Mouse (Mus musculus): ENCODE measurements around the gene Zbtb32. TPM values are rescaled to one million over a fixed set of nuclear protein-coding genes. Genes with fewer than 3 reads are reported as not detected.

The Zbtb32 gene
- polyA plus RNA-seq, 1 experiment from 2014 or later, result 0.31 TPM

GRCm38 (mm10) chr7:30558656-30559442 lies 39.9 kb downstream of the Zbtb32 start:
- Histone ChIP-seq H3K4me3 (ENCODE audit: low read depth, low read length) (peak overlapping the region; percentile 51), H3K9me3 (ENCODE audit: control insufficient read depth, low read length) (no peaks in the 10 kb centered on the region), H3K27ac (ENCODE audit: low read depth, low read length) (no peak overlapping the region), H3K27me3 (ENCODE audit: control insufficient read depth, insufficient read depth, low read length) (no peaks in the 10 kb centered on the region), H3K4me1 (replicated peaks; ENCODE audit: control insufficient read depth, insufficient read depth, low read length) (peaks cover 6% of the 10 kb centered on the region; the same call in 1 of the 2 replicates), H3K36me3 (ENCODE audit: control insufficient read depth, insufficient read depth, low read length) (peaks cover 3% of the 10 kb centered on the region; the same call in 1 of the 2 replicates), H3K9ac (ENCODE audit: low read length) (peak overlapping the region; percentile 64), H3K4me2 (ENCODE audit: low read depth, low read length, severe bottlenecking) (peak overlapping the region; percentile 87)
- DNase-seq (ENCODE audit: low spot score), result no peak
- 19% methylated on average over 12 of the region's 12 CpGs for WGBS
- ATAC-seq (replicated peaks; ENCODE audit: low FRiP score), result no peak

DNA sequence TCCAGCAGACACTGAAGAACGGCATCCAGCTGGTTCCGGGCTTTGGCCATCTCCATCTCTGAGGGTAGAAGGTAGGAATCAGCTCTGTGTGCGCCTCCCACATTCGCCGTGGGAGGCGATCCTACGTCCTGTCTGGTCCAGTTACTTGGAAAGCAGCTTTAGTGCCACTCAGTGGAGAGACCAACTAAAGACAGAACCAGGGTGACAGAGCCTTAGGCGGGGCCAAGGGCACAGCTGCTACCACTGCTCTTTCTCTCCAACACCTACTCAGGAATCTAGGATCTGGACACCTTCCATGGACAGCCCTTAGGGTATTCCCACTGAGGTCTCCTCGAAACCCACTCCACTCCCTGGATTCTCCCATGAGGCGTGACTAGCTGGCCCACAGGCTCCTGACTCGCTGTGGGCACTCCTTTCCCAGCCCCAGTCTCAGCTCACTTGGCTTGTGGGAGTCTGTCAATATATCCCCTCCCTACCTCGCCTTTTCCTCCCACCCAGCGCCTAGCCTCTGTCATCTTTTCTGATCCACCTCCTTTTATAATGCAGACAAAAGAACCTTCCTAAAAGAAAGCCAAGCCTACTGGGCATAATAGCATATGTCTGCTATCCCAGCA lies 40.7 kb downstream of the Zbtb32 start:
- 87% methylated on average over 13 of the region's 13 CpGs for WGBS
- no peak for ATAC-seq (replicated peaks; ENCODE audit: low FRiP score)
- Histone ChIP-seq H3K27me3 (ENCODE audit: control insufficient read depth, insufficient read depth, low read length) (no peaks in the 10 kb centered on the region), H3K4me2 (ENCODE audit: low read depth, low read length, severe bottlenecking) (0 out of 2 replicates have a peak overlapping the region, but pooled peaks have one; percentile 18), H3K27ac (ENCODE audit: low read depth, low read length) (no peak overlapping the region), H3K4me1 (replicated peaks; ENCODE audit: control insufficient read depth, insufficient read depth, low read length) (peaks cover 7% of the 10 kb centered on the region; the same call in 1 of the 2 replicates), H3K9me3 (ENCODE audit: control insufficient read depth, low read length) (no peaks in the 10 kb centered on the region), H3K36me3 (ENCODE audit: control insufficient read depth, insufficient read depth, low read length) (peaks cover 3% of the 10 kb centered on the region; the same call in 1 of the 2 replicates), H3K9ac (ENCODE audit: low read length) (no peak overlapping the region), H3K4me3 (ENCODE audit: low read depth, low read length) (no peak overlapping the region)
- no peak for DNase-seq (ENCODE audit: low spot score)

DNA sequence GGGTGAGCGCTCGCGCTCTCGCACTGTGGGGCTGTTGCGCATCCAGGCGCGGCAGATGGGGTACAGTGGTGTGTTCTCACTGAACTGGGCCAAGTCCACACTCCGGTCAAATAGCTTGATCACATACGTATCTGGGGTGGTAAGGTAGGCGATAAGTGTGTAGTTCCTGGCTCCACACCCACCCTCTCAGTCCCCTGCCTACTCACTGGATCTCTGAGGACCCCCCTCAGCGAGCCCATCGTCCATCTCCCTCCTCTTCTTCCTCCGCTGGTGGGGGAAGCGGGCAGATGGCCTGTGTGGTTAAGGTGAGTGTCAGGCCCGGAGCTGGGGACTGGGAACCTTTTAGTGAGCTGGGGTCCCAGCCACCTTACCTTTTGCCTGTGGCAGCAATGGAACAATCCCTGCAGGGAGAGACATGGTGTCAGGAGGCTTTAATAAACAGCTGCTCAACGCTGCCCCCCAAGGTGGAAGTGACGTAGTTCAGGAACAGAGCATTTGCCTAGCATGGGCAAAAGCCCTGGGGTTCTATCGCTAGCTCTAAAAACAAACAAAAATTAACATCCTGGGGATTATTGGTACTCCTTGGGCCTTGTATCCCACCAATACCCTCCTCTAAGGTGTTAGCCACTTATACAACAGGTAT lies 41.7 kb downstream of the Zbtb32 start:
- ATAC-seq (replicated peaks; ENCODE audit: low FRiP score) (no peak), DNase-seq (ENCODE audit: low spot score) (no peak)
- Histone ChIP-seq H3K9ac (ENCODE audit: low read length) (no peak overlapping the region), H3K9me3 (ENCODE audit: control insufficient read depth, low read length) (no peaks in the 10 kb centered on the region), H3K36me3 (ENCODE audit: control insufficient read depth, insufficient read depth, low read length) (peaks cover 3% of the 10 kb centered on the region; the same call in 1 of the 2 replicates), H3K4me2 (ENCODE audit: low read depth, low read length, severe bottlenecking) (no peak overlapping the region), H3K27ac (ENCODE audit: low read depth, low read length) (no peak overlapping the region), H3K4me1 (replicated peaks; ENCODE audit: control insufficient read depth, insufficient read depth, low read length) (peaks cover 5% of the 10 kb centered on the region; the same call in 1 of the 2 replicates), H3K4me3 (ENCODE audit: low read depth, low read length) (no peak overlapping the region), H3K27me3 (ENCODE audit: control insufficient read depth, insufficient read depth, low read length) (no peaks in the 10 kb centered on the region)
- WGBS, result 95% methylated on average over 18 of the region's 18 CpGs

DNA sequence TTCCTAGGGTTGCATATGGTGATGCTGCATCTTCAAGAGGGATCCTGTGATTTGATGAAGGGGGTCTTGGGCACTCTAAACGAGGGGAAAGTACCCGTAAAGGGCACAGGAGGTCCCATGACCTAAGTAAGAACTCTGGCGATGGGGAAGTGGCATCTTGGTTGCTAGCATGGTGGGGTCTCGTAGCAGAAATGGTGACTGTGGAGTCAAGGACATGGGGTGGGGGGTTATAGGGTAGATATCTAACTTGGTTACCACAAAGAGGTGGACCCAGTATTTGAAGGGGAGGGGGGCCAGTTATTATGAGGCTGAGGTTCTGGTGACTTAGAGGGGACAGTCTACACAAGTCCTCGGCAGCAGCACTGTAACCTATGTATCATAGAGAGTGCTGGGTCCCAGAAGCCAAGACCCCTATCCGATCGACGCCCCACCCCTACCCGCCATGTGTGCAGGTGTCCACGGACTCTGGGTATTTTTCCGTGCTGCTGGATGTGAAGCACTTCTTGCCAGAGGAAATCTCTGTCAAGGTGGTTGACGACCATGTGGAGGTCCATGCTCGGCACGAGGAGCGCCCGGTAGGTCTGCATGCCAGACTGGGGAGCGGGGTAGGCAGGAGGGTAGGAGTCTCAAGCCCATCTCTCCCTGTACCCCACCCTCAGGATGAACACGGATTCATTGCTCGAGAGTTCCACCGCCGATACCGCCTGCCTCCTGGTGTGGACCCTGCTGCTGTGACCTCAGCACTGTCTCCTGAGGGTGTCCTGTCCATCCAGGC lies 44.7 kb downstream of the Zbtb32 start:
- ATAC-seq (replicated peaks; ENCODE audit: low FRiP score) (no peak), DNase-seq (ENCODE audit: low spot score) (no peak)
- Histone ChIP-seq H3K4me2 (ENCODE audit: low read depth, low read length, severe bottlenecking) (peak overlapping the region; percentile 91), H3K36me3 (ENCODE audit: control insufficient read depth, insufficient read depth, low read length) (peaks cover 3% of the 10 kb centered on the region; the same call in 1 of the 2 replicates), H3K4me1 (replicated peaks; ENCODE audit: control insufficient read depth, insufficient read depth, low read length) (peaks cover 4% of the 10 kb centered on the region; the same call in 1 of the 2 replicates), H3K9ac (ENCODE audit: low read length) (peak overlapping the region; percentile 69; the same call in 1 of the 2 replicates), H3K27me3 (ENCODE audit: control insufficient read depth, insufficient read depth, low read length) (no peaks in the 10 kb centered on the region), H3K9me3 (ENCODE audit: control insufficient read depth, low read length) (no peaks in the 10 kb centered on the region), H3K4me3 (ENCODE audit: low read depth, low read length) (peak overlapping the region; percentile 1; the same call in 1 of the 2 replicates), H3K27ac (ENCODE audit: low read depth, low read length) (no peak overlapping the region)
- WGBS, result 85% methylated on average over 22 of the region's 22 CpGs

DNA sequence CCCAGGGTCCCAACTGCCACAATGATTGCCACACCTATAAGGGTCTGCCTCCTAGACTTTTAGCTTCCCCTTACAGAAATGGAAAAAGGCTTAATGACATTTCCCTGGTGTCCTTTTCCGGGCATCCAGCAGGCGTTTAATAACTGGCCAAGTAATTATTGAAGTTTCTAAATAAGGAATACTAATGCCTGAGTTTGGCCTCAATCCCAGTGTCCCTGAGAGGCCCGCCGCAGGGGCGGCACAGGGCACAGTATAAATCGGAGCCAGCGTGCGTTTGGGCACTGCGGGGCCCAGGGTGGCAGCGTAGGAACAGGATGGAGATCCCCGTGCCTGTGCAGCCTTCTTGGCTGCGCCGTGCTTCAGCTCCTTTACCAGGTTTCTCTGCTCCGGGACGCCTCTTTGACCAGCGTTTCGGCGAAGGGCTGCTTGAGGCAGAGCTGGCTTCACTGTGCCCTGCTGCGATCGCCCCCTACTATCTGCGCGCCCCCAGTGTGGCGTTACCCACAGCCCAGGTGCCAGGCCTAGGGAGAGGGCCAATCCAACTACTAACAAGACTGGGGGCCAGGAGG lies 45.6 kb downstream of the Zbtb32 start:
- WGBS, result 11% methylated on average over 23 of the region's 23 CpGs
- H3K27me3 ChIP-seq (ENCODE audit: control insufficient read depth, insufficient read depth, low read length), result no peaks in the 10 kb centered on the region
- H3K9ac ChIP-seq (ENCODE audit: low read length), result peak overlapping the region; percentile 69
- no peaks in the 10 kb centered on the region for H3K9me3 ChIP-seq (ENCODE audit: control insufficient read depth, low read length)
- peak overlapping the region; percentile 44 for H3K4me3 ChIP-seq (ENCODE audit: low read depth, low read length)
- peak; percentile 61 for DNase-seq (ENCODE audit: low spot score)
- H3K27ac ChIP-seq (ENCODE audit: low read depth, low read length), result no peak overlapping the region
- peak overlapping the region; percentile 91 for H3K4me2 ChIP-seq (ENCODE audit: low read depth, low read length, severe bottlenecking)
- H3K4me1 ChIP-seq (replicated peaks; ENCODE audit: control insufficient read depth, insufficient read depth, low read length), result peaks cover 4% of the 10 kb centered on the region; the same call in 1 of the 2 replicates
- no peak for ATAC-seq (replicated peaks; ENCODE audit: low FRiP score)
- H3K36me3 ChIP-seq (ENCODE audit: control insufficient read depth, insufficient read depth, low read length), result peaks cover 3% of the 10 kb centered on the region; the same call in 1 of the 2 replicates

DNA sequence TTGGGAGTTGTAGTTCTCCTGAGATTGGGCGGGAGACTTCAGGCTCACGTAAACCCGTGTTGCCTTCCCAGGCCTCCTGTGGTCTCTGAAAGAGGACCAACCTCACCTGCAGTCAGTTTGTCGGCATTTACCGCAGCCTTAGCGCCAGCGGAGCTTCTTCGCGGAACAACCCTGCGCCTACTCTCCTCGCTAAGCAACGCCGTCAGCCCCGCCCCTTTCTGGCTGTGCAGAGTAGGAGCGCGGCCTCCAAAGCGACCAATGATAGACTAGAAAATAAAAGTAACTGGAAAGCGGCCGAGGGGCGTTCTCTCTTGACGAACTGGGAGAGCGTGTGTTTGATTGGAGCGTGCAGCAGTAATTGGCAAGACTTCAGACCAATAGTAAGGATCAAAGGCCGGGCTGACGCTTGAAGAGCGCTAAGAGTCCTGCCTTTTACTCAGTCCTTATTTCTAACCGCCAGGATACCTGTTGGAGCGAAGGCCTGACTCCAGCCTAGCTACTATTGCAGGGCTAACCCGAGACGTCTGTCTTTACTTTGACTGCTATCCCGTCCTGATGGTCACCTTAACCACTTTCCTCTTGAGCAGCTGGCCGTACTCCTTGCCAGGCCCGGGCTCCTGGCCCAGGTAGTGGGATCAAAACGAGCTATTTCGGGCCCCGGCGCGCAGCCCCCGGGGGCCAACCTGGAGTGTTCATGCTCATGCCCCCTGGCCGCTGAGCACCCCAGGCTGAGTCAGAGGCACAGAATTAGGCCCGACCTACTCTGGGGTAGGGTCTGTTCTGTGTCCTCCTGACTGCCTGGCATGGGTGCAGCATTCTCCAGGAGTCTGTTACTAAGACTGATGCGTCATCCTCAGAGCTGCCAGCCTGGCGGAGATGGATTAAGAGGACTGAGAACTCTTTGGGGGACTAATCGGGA lies 46.3 kb downstream of the Zbtb32 start, which contains the start of the genes Hspb6 and Proser3:
Hspb6 (plus strand) TSS at position 77 of the 919 bp plus-strand sequence.
Proser3 (minus strand) TSS at position 198 of the 919 bp plus-strand sequence.
- Histone ChIP-seq H3K4me3 (ENCODE audit: low read depth, low read length) (peak within 1 kb of the TSS; percentile 44), H3K27me3 (ENCODE audit: control insufficient read depth, insufficient read depth, low read length) (no peaks in the 10 kb centered on the region), H3K4me2 (ENCODE audit: low read depth, low read length, severe bottlenecking) (peak within 1 kb of the TSS; percentile 91), H3K36me3 (ENCODE audit: control insufficient read depth, insufficient read depth, low read length) (peaks cover 3% of the 10 kb centered on the region; the same call in 1 of the 2 replicates), H3K27ac (ENCODE audit: low read depth, low read length) (peak within 1 kb of the TSS; percentile 83), H3K4me1 (replicated peaks; ENCODE audit: control insufficient read depth, insufficient read depth, low read length) (peaks cover 4% of the 10 kb centered on the region; the same call in 1 of the 2 replicates), H3K9me3 (ENCODE audit: control insufficient read depth, low read length) (no peaks in the 10 kb centered on the region), H3K9ac (ENCODE audit: low read length) (peak within 1 kb of the TSS; percentile 69)
- 2% methylated on average over 44 of the region's 44 CpGs for WGBS
- peak; percentile 96 for DNase-seq (ENCODE audit: low spot score)
- ATAC-seq (replicated peaks; ENCODE audit: low FRiP score), result peak; percentile 94

DNA sequence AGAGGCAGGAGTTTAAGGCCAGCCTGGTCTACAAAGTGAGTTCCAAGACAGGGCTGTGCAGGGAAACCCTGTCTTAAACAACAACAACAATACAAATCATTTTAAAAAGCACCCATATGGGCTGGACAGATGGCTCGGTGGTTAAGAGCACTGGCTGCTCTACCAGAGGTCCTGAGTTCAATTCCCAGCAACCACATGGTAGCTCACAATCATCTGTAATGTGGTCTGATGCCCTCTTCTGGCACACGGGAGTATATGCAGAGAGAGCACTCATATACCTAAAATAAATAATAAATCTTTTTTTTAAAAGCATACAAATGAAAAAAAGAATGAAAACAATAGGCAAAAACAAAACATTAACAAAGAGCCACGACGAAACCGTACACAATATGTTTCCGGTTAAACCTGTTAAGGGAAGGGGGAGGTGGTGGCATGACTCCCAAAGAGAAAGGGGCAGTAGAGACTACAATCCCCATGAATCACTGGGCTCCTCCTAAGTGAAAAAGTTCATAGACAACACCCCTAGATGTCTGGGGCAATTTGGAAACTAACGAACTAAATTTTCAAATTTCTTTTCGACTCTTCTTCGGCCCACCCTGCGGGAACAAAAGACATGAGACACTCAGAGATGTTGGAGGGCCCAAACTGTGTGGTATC lies 47.1 kb downstream of the Zbtb32 start:
- Histone ChIP-seq H3K27me3 (ENCODE audit: control insufficient read depth, insufficient read depth, low read length) (no peaks in the 10 kb centered on the region), H3K27ac (ENCODE audit: low read depth, low read length) (peak overlapping the region; percentile 83), H3K9ac (ENCODE audit: low read length) (peak overlapping the region; percentile 67), H3K4me3 (ENCODE audit: low read depth, low read length) (peak overlapping the region; percentile 44), H3K36me3 (ENCODE audit: control insufficient read depth, insufficient read depth, low read length) (peaks cover 3% of the 10 kb centered on the region; the same call in 1 of the 2 replicates), H3K4me2 (ENCODE audit: low read depth, low read length, severe bottlenecking) (peak overlapping the region; percentile 91; the same call in 1 of the 2 replicates), H3K9me3 (ENCODE audit: control insufficient read depth, low read length) (no peaks in the 10 kb centered on the region), H3K4me1 (replicated peaks; ENCODE audit: control insufficient read depth, insufficient read depth, low read length) (peaks cover 4% of the 10 kb centered on the region; the same call in 1 of the 2 replicates)
- DNase-seq (ENCODE audit: low spot score) (no peak), ATAC-seq (replicated peaks; ENCODE audit: low FRiP score) (peak; percentile 68)
- 4% methylated on average over 10 of the region's 10 CpGs for WGBS

Data from forebrain, embryonic 11.5 days (tissue).